Mouse (Mus musculus): ENCODE measurements around the gene Scgb2b20.
"Not testable (repeated sequence)": the region's sequence is repeated elsewhere in the genome, so short reads cannot be mapped to it uniquely, and the experiment has no call there.

DNA sequence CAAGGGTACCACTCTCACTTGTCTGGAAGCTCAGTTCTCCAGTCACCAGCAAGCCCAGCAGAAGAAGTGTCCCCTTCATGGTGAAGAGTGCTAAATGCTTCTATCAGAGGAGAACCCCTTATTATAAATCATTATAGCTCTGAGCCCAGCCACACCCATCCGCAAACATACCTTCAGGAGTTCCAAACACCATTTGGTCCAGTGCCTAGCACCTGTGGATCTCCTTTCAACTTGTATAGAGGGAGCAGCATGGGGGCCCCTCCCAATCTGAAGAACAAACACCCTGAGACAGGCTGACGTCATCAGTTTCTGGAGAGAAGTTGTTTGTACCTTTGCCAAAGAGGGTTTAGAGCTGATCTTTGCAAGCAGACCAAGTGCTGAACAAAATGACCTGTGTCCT is at the start of gene Scgb2b20:
- TF ChIP-seq CTCF (conservative IDR thresholded peaks at IDR 0.05; ENCODE audit: low read length); POU5F1 (IDR thresholded peaks at IDR 0.05; ENCODE audit: borderline replicate concordance, low read length); NANOG (IDR thresholded peaks at IDR 0.05; ENCODE audit: borderline replicate concordance, low read length): not testable (repeated sequence)

Data from E14TG2a.4 (cell line).